Mouse (Mus musculus): Measurements from ENCODE around the gene Adgrf5.

DNA sequence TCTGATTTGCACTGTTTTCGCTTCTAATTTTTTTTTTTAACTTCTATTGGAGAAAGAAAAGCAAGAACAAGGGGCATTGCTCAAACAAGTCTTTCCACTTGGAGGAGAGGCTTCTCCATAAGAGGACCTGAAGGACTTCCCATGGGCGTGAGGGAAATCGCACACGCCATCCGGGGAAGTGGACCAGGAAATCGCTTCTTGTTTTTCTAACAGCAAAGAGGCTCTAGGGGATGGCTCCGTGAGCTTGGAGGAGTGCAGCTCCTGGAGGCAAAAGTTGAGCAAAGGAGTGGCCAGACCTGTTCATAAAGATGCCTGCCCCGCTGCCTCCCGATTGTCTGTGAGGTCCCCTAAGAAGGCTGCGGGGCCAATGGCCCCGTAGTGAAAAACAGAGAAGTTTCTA, 29.0 kb downstream of the Adgrf5 start:
- no peak for TF ChIP-seq CTCF (IDR thresholded peaks at IDR 0.05; ENCODE audit: low read depth, low read length)
- TF ChIP-seq POLR2A (IDR thresholded peaks at IDR 0.05; ENCODE audit: insufficient read depth, low read length): no peak

Measured in ES-Bruce4 (cell line).